Mouse (Mus musculus) ES-E14 (cell line): ENCODE measurements around the gene Rpl22l1. TPM values are rescaled to one million over a fixed set of nuclear protein-coding genes. Genes with fewer than 3 reads are reported as not detected.
"Not testable (repeated sequence)": the region's sequence is repeated elsewhere in the genome, so short reads cannot be mapped to it uniquely, and the experiment has no call there.

Source experiments
- DNase-seq: peaks from one replicate; pipeline ENCODE4 v3.0.0-alpha.2; 2013; ENCODE audit warnings: low read depth, low spot score
- H3K27ac ChIP-seq: 2 replicates; pipeline ENCODE4 v1.5.1; 2012; ENCODE audit warnings: low read depth, mild to moderate bottlenecking, low read length, moderate library complexity, mixed read lengths; ENCODE audit not compliant: poor library complexity, insufficient read depth, severe bottlenecking
- H3K36me3 ChIP-seq: 2 replicates; pipeline ENCODE4 v1.6.1; 2012; ENCODE audit warnings: mild to moderate bottlenecking, low read length, moderate library complexity, mixed read lengths; ENCODE audit not compliant: control insufficient read depth, poor library complexity, insufficient read depth, severe bottlenecking
- H3K4me1 ChIP-seq, 2 experiments: fragments of 150-350 bp in 1 of 2; sonication (generic) in 1 of 2; 2 replicates each; pipeline ENCODE4 v1.6.1; 2012; ENCODE audit warnings: low read length in 2 of 2, mild to moderate bottlenecking in 1 of 2, mixed read lengths in 1 of 2; ENCODE audit not compliant: control insufficient read depth in 2 of 2, insufficient read depth in 2 of 2, poor library complexity in 1 of 2
- H3K4me3 ChIP-seq, 2 experiments: fragments of 150-350 bp in 1 of 2; sonication (generic) in 1 of 2; 2 replicates each; pipeline ENCODE4 v1.5.1; 2012; ENCODE audit warnings: low read length in 2 of 2, low read depth in 1 of 2, mild to moderate bottlenecking in 1 of 2, mixed read lengths in 1 of 2; ENCODE audit not compliant: insufficient read depth in 1 of 2, poor library complexity in 1 of 2, severe bottlenecking in 1 of 2
- H3K9ac ChIP-seq: 2 replicates; pipeline ENCODE4 v1.6.1; 2012; ENCODE audit warnings: low read depth, mild to moderate bottlenecking, low read length, mixed read lengths; ENCODE audit not compliant: poor library complexity, insufficient read depth, severe bottlenecking
- H3K9me3 ChIP-seq: fragments of 150-350 bp; sonication (generic); 2 replicates; pipeline ENCODE4 v1.6.1; 2012; ENCODE audit warnings: low read depth, mild to moderate bottlenecking, low read length; ENCODE audit not compliant: control insufficient read depth, insufficient read depth
- CHD2 ChIP-seq: IDR thresholded peaks from 2 replicates; pipeline ENCODE4 v1.6.1; 2014; ENCODE audit warnings: mild to moderate bottlenecking, low read depth, low read length, inconsistent platforms
- HCFC1 ChIP-seq: IDR thresholded peaks from 2 replicates; pipeline ENCODE4 v1.6.1; 2012; ENCODE audit warnings: low read length, inconsistent platforms, borderline replicate concordance; ENCODE audit not compliant: insufficient read depth
- MAFK ChIP-seq: IDR thresholded peaks from 2 replicates; pipeline ENCODE4 v1.6.1; 2014; ENCODE audit warnings: mild to moderate bottlenecking, low read depth, low read length, inconsistent platforms; ENCODE audit not compliant: insufficient read depth
- ZC3H11A ChIP-seq: IDR thresholded peaks from 2 replicates; pipeline ENCODE4 v1.6.1; 2012; ENCODE audit warnings: low read depth, mild to moderate bottlenecking, inconsistent platforms, low read length, borderline replicate concordance
- ZNF384 ChIP-seq: IDR thresholded peaks from 2 replicates; pipeline ENCODE4 v1.6.1; 2012; ENCODE audit warnings: low read depth, low read length, inconsistent platforms
- in situ Hi-C, 2 experiments: fragments of 600-800 bp; cut with MboI; formaldehyde crosslinking; loops; one replicate each; pipeline ENCODE4 v1.15.1; 2025; ENCODE audit warnings: low sequenced_read_pairs in 2 of 2, inconsistent platforms in 1 of 2; ENCODE audit not compliant: unreplicated experiment in 2 of 2
- total RNA-seq: library from RNA; depleted of rRNA; stranded (reverse); fragments of 300-350 nt; gene quantifications from 2 replicates; pipeline ENCODE4 v1.2.3, GENCODE M21; 2012; rRNA removed

Rpl22l1 gene
- total RNA-seq, 1 experiment, result 297 TPM

DNA sequence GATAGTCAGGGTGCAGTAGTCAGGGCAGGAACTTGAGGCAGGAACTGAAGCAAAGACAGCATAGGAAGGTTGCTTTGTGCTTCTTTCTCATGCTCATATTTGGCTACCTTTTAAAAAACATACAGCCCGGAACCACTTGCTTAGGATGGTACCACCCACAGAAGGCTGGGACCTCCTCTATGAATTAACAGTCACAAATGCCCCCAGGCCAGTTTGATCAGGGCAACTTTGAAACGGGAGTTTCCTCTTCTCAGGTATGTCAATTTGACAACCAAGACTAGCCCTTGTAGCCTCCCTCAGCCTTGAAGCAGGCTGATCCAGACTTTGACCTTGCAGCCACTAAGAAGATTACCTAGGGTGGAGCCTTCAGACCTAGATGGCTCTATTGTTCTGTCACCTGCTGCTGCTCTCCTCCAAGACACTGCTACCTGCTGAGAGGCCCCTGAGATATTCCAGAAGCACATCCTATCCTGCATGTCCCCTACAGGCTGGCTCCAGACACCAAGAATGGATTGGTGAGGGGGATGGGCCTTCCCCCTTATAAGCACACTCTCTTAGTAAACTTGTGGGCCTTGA lies 31.6 kb downstream of the Rpl22l1 start:
- Histone ChIP-seq H3K36me3 (peaks cover 6% of the 10 kb centered on the region; the same call in 1 of the 2 replicates), H3K27ac (peak overlapping the region; percentile 92), H3K9me3 (peaks cover 11% of the 10 kb centered on the region; the same call in 1 of the 2 replicates), H3K9ac (no peak overlapping the region), H3K4me3 (no peak overlapping the region), H3K4me1 (peaks cover 4 to 9% of the 10 kb centered on the region in 2 experiments; a peak in 3 of 4 replicates)
- in situ Hi-C loops, result no loop called here
- peak; percentile 56 for DNase-seq
- TF ChIP-seq CHD2 (0 out of 2 replicates have a peak, but pooled peaks have one; percentile 13), HCFC1 (no peak)

DNA sequence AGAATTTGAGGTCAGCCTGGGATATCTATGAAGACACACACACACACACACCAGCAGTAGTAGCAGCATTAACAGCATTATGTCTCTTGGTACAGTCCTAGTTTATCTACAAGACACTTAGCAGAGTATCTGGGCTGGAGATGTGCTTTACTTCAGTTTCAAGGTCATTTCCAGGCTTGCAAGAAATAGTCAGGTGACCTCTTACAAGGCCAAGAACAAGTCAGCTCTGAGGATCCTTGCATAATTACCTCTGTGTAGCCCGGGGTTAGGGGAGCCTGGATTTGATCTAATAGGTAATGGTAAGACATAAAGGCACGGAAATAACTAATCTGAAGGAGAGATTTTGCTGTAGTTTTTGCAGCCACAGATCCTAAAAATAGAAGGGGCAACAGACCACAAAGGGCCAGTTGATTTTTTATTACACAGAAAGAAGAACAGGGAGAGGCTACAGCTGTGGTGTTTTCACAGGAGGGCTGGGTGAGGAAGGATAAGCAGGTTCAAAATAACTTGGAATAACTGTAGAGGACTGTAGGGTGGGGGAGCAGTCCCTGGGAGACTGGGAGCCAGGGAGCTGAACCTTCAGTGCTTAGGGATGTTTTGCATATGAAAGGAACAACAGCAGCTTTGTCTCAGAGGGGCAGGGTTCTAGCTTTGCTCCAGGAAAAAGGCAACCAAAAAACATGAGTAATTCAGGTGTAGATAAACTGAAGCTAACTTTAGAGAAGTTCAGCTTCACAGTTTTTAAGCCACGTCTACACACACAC lies 36.8 kb downstream of the Rpl22l1 start:
- Histone ChIP-seq H3K36me3 (peaks cover 3% of the 10 kb centered on the region; the same call in 1 of the 2 replicates), H3K9ac (no peak overlapping the region), H3K27ac (peak overlapping the region; percentile 64; the same call in 1 of the 2 replicates)

DNA sequence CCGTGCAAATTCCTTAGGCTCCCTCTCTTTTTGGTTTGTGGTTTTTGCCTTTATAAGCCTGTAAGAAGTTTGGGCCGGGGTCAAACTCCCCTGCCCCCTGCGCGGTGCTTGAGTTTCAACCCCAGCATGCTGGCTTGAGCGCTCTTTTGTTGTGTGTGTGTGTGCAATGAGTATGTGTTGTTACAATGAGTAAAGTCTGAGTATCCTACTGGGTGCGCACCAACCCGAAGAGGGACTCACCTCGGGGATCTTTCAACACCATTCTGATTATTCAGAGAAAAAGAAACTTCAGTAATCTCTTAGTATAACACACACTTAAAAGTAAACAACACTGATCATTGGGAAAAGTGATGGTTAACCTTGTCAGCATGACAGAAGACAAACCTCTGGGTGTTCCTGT lies 38.0 kb downstream of the Rpl22l1 start:
- H3K9ac ChIP-seq, result no peak overlapping the region
- TF ChIP-seq ZNF384 (no peak), ZC3H11A (no peak), HCFC1 (no peak), CHD2 (no peak), MAFK (no peak)
- H3K27ac ChIP-seq, result peak overlapping the region; percentile 44
- in situ Hi-C loops, result no loop called here
- peaks cover 7% of the 10 kb centered on the region in 2 experiments; a peak in 2 of 4 replicates for H3K4me1 ChIP-seq
- no peaks in the 10 kb centered on the region for H3K36me3 ChIP-seq
- no peak overlapping the region for H3K4me3 ChIP-seq
- no peak for DNase-seq
- no peaks in the 10 kb centered on the region for H3K9me3 ChIP-seq

More for the DNA sequence above, 36.8 kb downstream of the Rpl22l1 start:
- peak; percentile 72 for DNase-seq
- H3K4me3 ChIP-seq, result 0 out of 4 replicates have a peak overlapping the region, but pooled peaks of 1 of the 2 experiments have one; percentile 6
- no peaks in the 10 kb centered on the region for H3K9me3 ChIP-seq
- peaks cover 9 to 11% of the 10 kb centered on the region in 2 experiments; a peak in 3 of 4 replicates for H3K4me1 ChIP-seq
- no peak for TF ChIP-seq ZC3H11A
- no peak for TF ChIP-seq ZNF384
- TF ChIP-seq CHD2, result 0 out of 2 replicates have a peak, but pooled peaks have one; percentile 12
- in situ Hi-C loops, result no loop called here

DNA sequence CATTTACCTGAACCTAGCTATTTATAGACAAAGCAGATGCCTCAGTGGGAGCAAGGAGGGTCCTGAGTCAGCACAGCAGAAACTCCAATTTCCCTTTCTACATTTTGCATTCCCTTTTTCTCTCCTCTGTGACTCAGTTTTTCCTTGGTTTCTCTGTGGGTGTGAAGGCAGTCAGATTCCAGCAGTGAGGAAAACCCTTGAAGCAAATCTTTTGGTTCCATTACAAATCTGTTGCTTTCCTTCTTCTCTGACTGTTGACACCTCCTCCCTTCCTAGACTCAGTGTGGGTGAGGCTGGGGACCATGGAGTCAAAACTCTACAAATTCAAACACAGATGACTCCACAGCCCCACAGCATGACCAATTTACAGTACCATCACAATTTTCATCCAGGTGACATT lies 41.9 kb downstream of the Rpl22l1 start:
- Histone ChIP-seq H3K4me1 (peaks cover 2 to 6% of the 10 kb centered on the region in 2 experiments; a peak in 2 of 4 replicates), H3K27ac (no peak overlapping the region), H3K36me3 (no peaks in the 10 kb centered on the region), H3K9ac (no peak overlapping the region), H3K9me3 (peaks cover 8% of the 10 kb centered on the region; the same call in 1 of the 2 replicates), H3K4me3 (no peak overlapping the region)
- in situ Hi-C loops, result no loop called here
- DNase-seq, result no peak
- TF ChIP-seq HCFC1 (no peak), MAFK (no peak), ZC3H11A (no peak), CHD2 (no peak), ZNF384 (no peak)

DNA sequence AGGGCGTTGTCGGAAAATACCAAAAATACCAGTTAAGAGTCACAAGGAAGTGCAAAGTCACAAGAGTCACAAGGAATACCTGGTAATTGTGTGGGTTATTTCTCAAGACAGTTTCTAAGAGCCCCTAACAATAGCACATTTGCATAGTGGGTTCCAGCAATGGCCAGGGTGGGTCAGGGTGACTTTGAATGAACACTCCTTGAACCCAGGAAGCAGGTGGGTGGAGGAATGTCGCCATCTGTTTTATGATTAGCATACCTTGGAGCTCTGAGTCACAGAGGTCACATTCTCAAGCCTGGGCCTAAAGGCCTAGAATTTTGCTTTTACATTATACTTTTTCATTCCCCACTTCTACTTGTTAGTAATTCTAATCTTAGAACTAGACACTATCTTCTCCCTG lies 46.9 kb downstream of the Rpl22l1 start:
- in situ Hi-C loops, result not testable (repeated sequence)

More for the DNA sequence above, 46.9 kb downstream of the Rpl22l1 start:
- not testable (repeated sequence) for H3K36me3 ChIP-seq, H3K4me1 ChIP-seq, DNase-seq, H3K4me3 ChIP-seq, H3K27ac ChIP-seq, H3K9ac ChIP-seq
- peaks cover 12% of the 10 kb centered on the region for H3K9me3 ChIP-seq

Other genes with a start within 250 kb of the Rpl22l1 start
- gene Slc2a2, start 107.5 kb upstream of the Rpl22l1 start, total RNA-seq, result not detected in 2 replicates
- 10.5 and 11.4 TPM in 2 replicates for gene Eif5a2, start 24.2 kb upstream of the Rpl22l1 start, total RNA-seq
- gene Gm1527, start 87.2 kb downstream of the Rpl22l1 start, total RNA-seq, result not detected in 2 replicates